Mouse (Mus musculus): Measurements from ENCODE around the gene Gsg1l.

GRCm38 (mm10) chr7:126111230-126111629 is 29.0 kb upstream of the Gsg1l start:
- TF ChIP-seq CTCF (IDR thresholded peaks at IDR 0.05; ENCODE audit: low read depth) (no peak), EP300 (IDR thresholded peaks at IDR 0.05; ENCODE audit: low read depth) (no peak)
